Mouse (Mus musculus) hindbrain, embryonic 10.5 days (tissue): Measurements from ENCODE around the gene Gm45140. TPM values are rescaled to one million over a fixed set of nuclear protein-coding genes. Genes with fewer than 3 reads are reported as not detected.
"Not testable (repeated sequence)": the region's sequence is repeated elsewhere in the genome, so short reads cannot be mapped to it uniquely, and the experiment has no call there.

ENCODE experiments used
- DNase-seq: peaks from one replicate; pipeline ENCODE4 v3.0.0-alpha.2; 2017; ENCODE audit warnings: low spot score
- H3K27ac ChIP-seq: fragments of 300-500 bp; sonication (generic); 2 replicates; pipeline ENCODE4 v1.5.1; 2016; ENCODE audit warnings: mild to moderate bottlenecking, moderate library complexity
- H3K27me3 ChIP-seq: fragments of 300-500 bp; sonication (generic); 2 replicates; pipeline ENCODE4 v1.6.1; 2016; ENCODE audit warnings: mild to moderate bottlenecking; ENCODE audit not compliant: poor library complexity, insufficient read depth, severe bottlenecking
- H3K36me3 ChIP-seq: fragments of 300-500 bp; sonication (generic); 2 replicates; pipeline ENCODE4 v1.6.1; 2016; ENCODE audit warnings: mild to moderate bottlenecking, moderate library complexity
- H3K4me1 ChIP-seq: fragments of 300-500 bp; sonication (generic); replicated peaks from 2 replicates; pipeline ENCODE4 v1.6.1; 2016; ENCODE audit warnings: mild to moderate bottlenecking
- H3K4me3 ChIP-seq: fragments of 300-500 bp; sonication (generic); 2 replicates; pipeline ENCODE4 v1.5.1; 2016; ENCODE audit warnings: mild to moderate bottlenecking, moderate library complexity
- H3K9me3 ChIP-seq: fragments of 300-500 bp; sonication (generic); 2 replicates; pipeline ENCODE4 v1.6.1; 2016; ENCODE audit warnings: mild to moderate bottlenecking, moderate library complexity
- WGBS: fragments of 180-500 bp; shearing (Covaris S2); methylation state at CpG from one replicate; pipeline ENCODE4 v1.1.7; 2016; 5-methylcytosine and 5-hydroxymethylcytosine counted together
- polyA plus RNA-seq: library from polyadenylated mRNA; unstranded; fragments of >200 nt; fragmentation: Nextera tagmentation; extraction: Ambion mirVana; gene quantifications from 2 replicates; pipeline ENCODE4 v1.2.1, GENCODE M21; 2016

The Gm45140 gene
- polyA plus RNA-seq, 1 experiment from 2014 or later, result 1.7 TPM

- H3K9me3 ChIP-seq, result peaks cover 4% of the 10 kb centered on the region; the same call in 1 of the 2 replicates
- no peak for DNase-seq
- 82% methylated on average over 11 of the region's 11 CpGs for WGBS
- no peak overlapping the region for H3K4me3 ChIP-seq
- no peaks in the 10 kb centered on the region for H3K4me1 ChIP-seq
- H3K27ac ChIP-seq, result no peak overlapping the region; the same call in 1 of the 2 replicates
- H3K27me3 ChIP-seq, result no peaks in the 10 kb centered on the region
- H3K36me3 ChIP-seq, result no peaks in the 10 kb centered on the region
These were observed 57.1 kb downstream of the Gm45140 start for GRCm38 (mm10) chr6:87778294-87779173.

GRCm38 (mm10) chr6:87777842-87778241 is 57.8 kb downstream of the Gm45140 start, which contains the start of gene Gp9:
Gene Gp9 (plus strand): TSS chr6:87778072.
- WGBS, result 72% methylated on average over 2 of the region's 2 CpGs
- Histone ChIP-seq H3K4me3 (no peak within 1 kb of the TSS), H3K27me3 (no peaks in the 10 kb centered on the region), H3K36me3 (no peaks in the 10 kb centered on the region), H3K9me3 (peaks cover 4% of the 10 kb centered on the region; the same call in 1 of the 2 replicates), H3K4me1 (no peaks in the 10 kb centered on the region), H3K27ac (no peak within 1 kb of the TSS; the same call in 1 of the 2 replicates)
- DNase-seq, result no peak

- Histone ChIP-seq H3K27me3 (no peaks in the 10 kb centered on the region), H3K9me3 (peaks cover 4% of the 10 kb centered on the region; the same call in 1 of the 2 replicates), H3K4me1 (no peaks in the 10 kb centered on the region), H3K36me3 (no peaks in the 10 kb centered on the region), H3K27ac (no peak overlapping the region), H3K4me3 (no peak overlapping the region)
- WGBS, result 78% methylated on average over 1 of the region's 1 CpGs
- DNase-seq, result no peak
These were observed 58.9 kb downstream of the Gm45140 start for GRCm38 (mm10) chr6:87776663-87777062.

- WGBS, result 80% methylated on average over 3 of the region's 3 CpGs
- DNase-seq, result no peak
- no peaks in the 10 kb centered on the region for H3K27me3 ChIP-seq
- H3K4me1 ChIP-seq, result no peaks in the 10 kb centered on the region
- no peaks in the 10 kb centered on the region for H3K36me3 ChIP-seq
- H3K27ac ChIP-seq, result no peak overlapping the region
- peaks cover 4% of the 10 kb centered on the region; the same call in 1 of the 2 replicates for H3K9me3 ChIP-seq
- no peak overlapping the region for H3K4me3 ChIP-seq
These were observed 59.9 kb downstream of the Gm45140 start for GRCm38 (mm10) chr6:87775588-87776245.

GRCm38 (mm10) chr6:87774909-87775308 is 60.7 kb downstream of the Gm45140 start:
- Histone ChIP-seq H3K36me3 (no peaks in the 10 kb centered on the region), H3K27me3 (no peaks in the 10 kb centered on the region), H3K4me3 (no peak overlapping the region), H3K27ac (no peak overlapping the region), H3K9me3 (peaks cover 4% of the 10 kb centered on the region; the same call in 1 of the 2 replicates), H3K4me1 (no peaks in the 10 kb centered on the region)
- WGBS, result 87% methylated on average over 9 of the region's 9 CpGs
- DNase-seq, result no peak

- H3K4me3 ChIP-seq, result no peak overlapping the region
- 69% methylated on average over 1 of the region's 1 CpGs for WGBS
- no peaks in the 10 kb centered on the region for H3K4me1 ChIP-seq
- no peak overlapping the region for H3K27ac ChIP-seq
- H3K9me3 ChIP-seq, result peaks cover 4% of the 10 kb centered on the region; the same call in 1 of the 2 replicates
- no peak for DNase-seq
- H3K27me3 ChIP-seq, result no peaks in the 10 kb centered on the region
- H3K36me3 ChIP-seq, result no peaks in the 10 kb centered on the region
These were observed 61.1 kb downstream of the Gm45140 start for GRCm38 (mm10) chr6:87774466-87774865.

- H3K27me3 ChIP-seq, result no peaks in the 10 kb centered on the region
- no peak overlapping the region for H3K27ac ChIP-seq
- DNase-seq, result no peak
- WGBS, result 59% methylated on average over 8 of the region's 8 CpGs
- no peaks in the 10 kb centered on the region for H3K36me3 ChIP-seq
- peaks cover 7% of the 10 kb centered on the region; the same call in 1 of the 2 replicates for H3K9me3 ChIP-seq
- H3K4me1 ChIP-seq, result no peaks in the 10 kb centered on the region
- H3K4me3 ChIP-seq, result no peak overlapping the region
These were observed 65.0 kb downstream of the Gm45140 start for GRCm38 (mm10) chr6:87770626-87771025.

- not testable (repeated sequence) for H3K9me3 ChIP-seq, H3K4me1 ChIP-seq, H3K27ac ChIP-seq, H3K4me3 ChIP-seq, H3K36me3 ChIP-seq, DNase-seq, H3K27me3 ChIP-seq
- 91% methylated on average over 2 of the region's 2 CpGs for WGBS
These were observed 71.3 kb downstream of the Gm45140 start for GRCm38 (mm10) chr6:87764296-87764695.

GRCm38 (mm10) chr6:87763376-87764280 is 72.0 kb downstream of the Gm45140 start:
- H3K27me3 ChIP-seq, result no peaks in the 10 kb centered on the region
- no peak for DNase-seq
- H3K9me3 ChIP-seq, result 0 out of 2 replicates have a peak, but pooled peaks cover 3% of the 10 kb centered on the region
- H3K27ac ChIP-seq, result no peak overlapping the region
- no peaks in the 10 kb centered on the region for H3K36me3 ChIP-seq
- 71% methylated on average over 4 of the region's 4 CpGs for WGBS
- no peaks in the 10 kb centered on the region for H3K4me1 ChIP-seq
- H3K4me3 ChIP-seq, result no peak overlapping the region

GRCm38 (mm10) chr6:87762161-87762560 is 73.4 kb downstream of the Gm45140 start:
- WGBS, result 87% methylated on average over 5 of the region's 5 CpGs
- Histone ChIP-seq H3K9me3 (no peaks in the 10 kb centered on the region), H3K4me1 (no peaks in the 10 kb centered on the region), H3K27me3 (no peaks in the 10 kb centered on the region), H3K4me3 (no peak overlapping the region), H3K27ac (no peak overlapping the region), H3K36me3 (peaks cover 6% of the 10 kb centered on the region)
- DNase-seq, result no peak

GRCm38 (mm10) chr6:87759850-87760249 is 75.7 kb downstream of the Gm45140 start:
- no peak overlapping the region for H3K4me3 ChIP-seq
- H3K4me1 ChIP-seq, result no peaks in the 10 kb centered on the region
- DNase-seq, result no peak
- 74% methylated on average over 3 of the region's 3 CpGs for WGBS
- peaks cover 27% of the 10 kb centered on the region for H3K36me3 ChIP-seq
- H3K27ac ChIP-seq, result no peak overlapping the region
- H3K9me3 ChIP-seq, result no peaks in the 10 kb centered on the region
- H3K27me3 ChIP-seq, result no peaks in the 10 kb centered on the region

GRCm38 (mm10) chr6:87759404-87759803 is 76.2 kb downstream of the Gm45140 start:
- no peak for DNase-seq
- H3K36me3 ChIP-seq, result peaks cover 31% of the 10 kb centered on the region
- H3K27me3 ChIP-seq, result no peaks in the 10 kb centered on the region
- no peak overlapping the region for H3K27ac ChIP-seq
- no peaks in the 10 kb centered on the region for H3K9me3 ChIP-seq
- no peaks in the 10 kb centered on the region for H3K4me1 ChIP-seq
- 70% methylated on average over 3 of the region's 3 CpGs for WGBS
- no peak overlapping the region for H3K4me3 ChIP-seq
